Mouse (Mus musculus): ENCODE data around the gene Prrc2a. TPM values are rescaled to one million over a fixed set of nuclear protein-coding genes. Genes with fewer than 3 reads are reported as not detected.
A peak's percentile ranks its signal among the peaks of the same experiment; 100 is the strongest.

Gene Prrc2a
- total RNA-seq, 2 experiments from 2014 or later: 98.7 to 120 TPM

DNA sequence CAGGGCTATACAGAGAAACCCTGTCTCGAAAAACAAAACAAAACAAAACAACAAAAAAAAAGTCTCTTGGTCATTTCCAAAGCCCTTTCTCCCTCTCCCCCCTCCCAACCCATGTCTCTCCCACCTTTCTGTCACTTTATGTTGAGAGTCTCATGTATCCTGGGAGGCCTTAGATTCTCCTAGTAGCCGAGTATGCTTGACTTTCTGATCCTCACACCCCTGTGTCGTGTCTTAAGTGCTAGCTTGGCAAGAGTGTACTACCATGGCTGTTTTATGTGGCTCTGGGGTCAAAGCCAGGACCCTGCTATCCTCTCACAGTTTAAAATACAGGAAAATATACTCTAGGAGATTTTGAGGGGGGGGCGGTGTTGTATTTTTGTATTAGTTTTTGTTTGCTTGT is 22.6 kb upstream of the Prrc2a start:
- no peak for DNase-seq
- Histone ChIP-seq H3K4me3 (no peak overlapping the region), H3K27ac (no peak overlapping the region)
- intact Hi-C loops (cut with DNase I): no loop called here
- no peak for TF ChIP-seq CTCF (IDR thresholded peaks at IDR 0.05)

DNA sequence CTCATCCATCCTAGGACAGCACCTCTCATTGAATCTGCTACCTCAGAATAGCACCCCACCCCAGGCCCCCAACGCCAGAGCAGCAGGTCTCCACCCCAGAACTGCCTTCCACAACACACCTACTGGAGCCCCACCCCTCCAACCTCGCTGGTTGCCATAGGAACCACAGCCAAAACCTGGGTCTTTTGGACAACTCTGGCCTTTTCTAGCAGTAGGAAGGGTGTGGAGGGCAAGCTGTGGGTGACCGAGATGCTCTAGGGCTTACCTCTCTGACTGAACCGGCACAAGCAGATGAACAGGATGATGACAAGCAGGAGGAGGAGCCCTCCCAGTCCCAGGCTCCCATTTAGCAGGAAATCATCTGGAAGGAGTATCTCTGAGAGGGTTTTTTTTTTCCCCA is 22.0 kb upstream of the Prrc2a start:
- peak overlapping the region; percentile 81 for H3K27ac ChIP-seq
- peak overlapping the region; percentile 73 for H3K4me3 ChIP-seq
- no peak for TF ChIP-seq CTCF (IDR thresholded peaks at IDR 0.05)
- DNase-seq: no peak
- intact Hi-C loops (cut with DNase I): no loop called here

- H3K4me3 ChIP-seq: peak overlapping the region; percentile 73
- peak overlapping the region; percentile 81 for H3K27ac ChIP-seq
- intact Hi-C loops (cut with DNase I): no loop called here
- TF ChIP-seq CTCF (IDR thresholded peaks at IDR 0.05): no peak
- peak; percentile 81 for DNase-seq
These were observed 21.2 kb upstream of the Prrc2a start for GRCm38 (mm10) chr17:35185639-35186611.

DNA sequence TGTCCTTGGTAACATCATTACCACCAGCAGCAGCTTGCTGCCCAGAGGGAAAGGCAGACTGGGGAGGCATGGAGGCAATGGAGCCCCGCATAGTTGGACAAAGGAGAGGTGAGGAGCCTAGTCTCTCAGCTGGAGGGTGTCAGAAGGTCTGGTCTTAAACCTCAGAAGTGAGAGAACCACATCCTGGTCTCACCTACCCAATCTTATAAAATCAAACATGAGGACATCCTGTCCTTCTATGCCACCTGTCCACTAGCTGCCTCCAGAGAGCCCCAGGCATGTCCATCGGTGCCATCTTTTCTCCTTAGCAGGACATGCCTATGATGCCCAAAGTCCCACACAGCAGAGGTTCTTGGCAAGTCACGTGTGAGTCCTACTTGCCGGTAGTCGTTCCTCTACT is 15.4 kb upstream of the Prrc2a start:
- no peak for TF ChIP-seq CTCF (IDR thresholded peaks at IDR 0.05)
- DNase-seq: no peak
- Histone ChIP-seq H3K4me3 (no peak overlapping the region), H3K27ac (no peak overlapping the region)
- intact Hi-C loops (cut with DNase I): no loop called here

- H3K4me3 ChIP-seq: no peak overlapping the region
- intact Hi-C loops (cut with DNase I): loop anchor here (1.0 to 2.0 kb wide), 2 partner anchors 16 to 54 kb away; partner anchors contain the start of gene Ltb
- DNase-seq: peak; percentile 87
- TF ChIP-seq CTCF (IDR thresholded peaks at IDR 0.05): peak; percentile 95
- H3K27ac ChIP-seq: no peak overlapping the region
These were observed 13.8 kb upstream of the Prrc2a start for GRCm38 (mm10) chr17:35178528-35178927.

DNA sequence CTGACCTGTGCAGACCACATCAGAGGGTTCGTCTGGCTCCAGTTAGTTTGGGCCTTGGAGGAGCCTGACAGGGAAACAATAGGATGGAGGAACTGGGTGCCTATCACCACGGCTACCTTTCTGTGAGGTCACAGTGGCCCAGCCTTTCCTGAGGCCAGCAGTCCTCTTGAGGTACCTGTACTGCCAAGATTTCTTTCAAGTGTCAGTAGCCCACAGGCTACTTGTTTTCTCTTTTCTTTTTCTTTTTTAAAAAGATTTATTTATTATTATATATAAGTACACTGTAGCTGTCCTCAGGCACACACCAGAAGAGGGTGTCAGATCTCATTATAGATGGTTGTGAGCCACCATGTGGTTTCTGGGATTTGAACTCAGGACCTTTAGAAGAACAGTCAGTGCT is 11.3 kb upstream of the Prrc2a start, which contains the start of gene Aif1:
Gene Aif1, minus strand, starts transcription at position 101 of the 400 bp plus-strand sequence.
- no peak for DNase-seq
- H3K27ac ChIP-seq: no peak within 1 kb of the TSS
- H3K4me3 ChIP-seq: no peak within 1 kb of the TSS
- intact Hi-C loops (cut with DNase I): no loop called here
- TF ChIP-seq CTCF (IDR thresholded peaks at IDR 0.05): no peak

DNA sequence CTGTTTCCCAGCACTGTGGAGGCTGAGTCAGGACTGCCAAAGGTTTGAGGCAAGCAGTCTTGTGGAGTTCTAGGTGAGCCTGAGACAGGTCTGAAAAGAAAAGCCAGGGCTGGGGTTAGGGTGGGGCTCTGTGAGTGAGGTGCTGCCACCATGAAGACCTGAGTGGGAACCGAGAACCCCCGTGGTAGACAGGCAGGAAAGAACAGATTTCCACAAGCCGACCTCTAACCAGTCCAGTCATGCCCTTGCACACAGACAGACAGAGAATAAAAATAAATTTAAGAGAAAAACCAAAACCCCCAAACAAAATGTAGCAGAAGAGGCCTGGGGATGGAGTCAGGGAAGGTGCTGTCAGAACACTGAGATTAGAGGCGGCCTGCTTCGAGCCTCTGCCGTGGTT is 10.7 kb upstream of the Prrc2a start:
- Histone ChIP-seq H3K4me3 (no peak overlapping the region), H3K27ac (no peak overlapping the region)
- intact Hi-C loops (cut with DNase I): no loop called here
- no peak for TF ChIP-seq CTCF (IDR thresholded peaks at IDR 0.05)
- DNase-seq: no peak

DNA sequence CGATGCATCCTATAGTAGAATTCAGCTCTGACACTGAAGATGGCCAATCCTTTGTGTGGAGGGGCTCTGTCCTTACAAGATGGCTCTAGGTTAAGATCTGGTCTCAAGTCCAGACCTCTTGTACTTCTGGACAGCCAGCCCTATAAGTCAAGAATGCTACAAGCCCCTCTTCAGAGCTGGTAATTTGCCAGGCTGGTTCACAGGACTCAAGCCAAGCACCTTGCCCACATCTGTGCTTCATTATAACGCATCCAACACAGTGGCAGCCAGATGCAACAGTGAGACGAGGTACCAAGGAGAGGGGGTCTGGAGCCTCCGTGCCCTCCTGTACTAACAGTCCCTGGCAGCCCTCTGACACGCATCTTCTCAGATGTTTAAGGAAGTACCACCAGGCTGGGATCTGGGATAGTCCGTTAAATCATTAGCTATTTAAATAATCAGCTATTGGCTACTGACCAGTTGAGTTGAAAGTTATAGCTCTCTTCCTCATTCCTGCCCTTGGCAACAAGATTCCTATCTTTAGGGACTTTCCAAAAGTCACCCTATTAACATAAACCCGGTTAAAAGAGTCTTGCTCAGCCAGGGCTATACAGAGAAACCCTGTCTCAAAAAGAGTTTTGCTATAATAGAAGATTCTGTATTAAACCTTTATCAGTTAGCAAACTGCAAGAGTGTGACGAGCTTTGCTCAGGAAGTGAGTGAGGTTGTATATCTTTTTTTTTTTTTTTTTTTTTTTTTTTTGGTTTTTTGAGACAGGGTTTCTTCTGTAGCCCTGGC is 9.7 kb upstream of the Prrc2a start:
- Histone ChIP-seq H3K4me3 (no peak overlapping the region), H3K27ac (no peak overlapping the region)
- intact Hi-C loops (cut with DNase I): no loop called here
- no peak for TF ChIP-seq CTCF (IDR thresholded peaks at IDR 0.05)
- DNase-seq: no peak

DNA sequence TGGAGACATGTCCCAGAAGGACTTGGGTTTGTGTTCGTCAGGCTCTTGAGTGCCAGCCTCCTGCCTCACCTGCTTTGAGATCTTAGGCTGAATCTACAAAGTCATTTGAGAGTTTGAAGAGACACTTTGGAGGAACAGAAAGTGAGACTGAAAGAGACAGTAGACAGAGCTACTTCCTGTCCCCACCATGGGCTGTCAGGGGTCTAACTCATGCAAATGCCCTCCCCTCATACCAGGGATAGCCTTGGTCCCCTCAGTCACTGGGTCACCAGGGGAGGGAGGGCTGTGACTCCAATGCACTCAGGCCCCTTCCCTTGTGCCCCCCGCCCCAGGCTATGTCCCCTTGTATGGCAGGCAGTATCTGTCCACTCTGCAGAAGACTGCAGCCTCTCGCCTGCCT is 8.6 kb upstream of the Prrc2a start:
- DNase-seq: no peak
- H3K27ac ChIP-seq: peak overlapping the region; percentile 12
- intact Hi-C loops (cut with DNase I): no loop called here
- H3K4me3 ChIP-seq: no peak overlapping the region
- no peak for TF ChIP-seq CTCF (IDR thresholded peaks at IDR 0.05)

DNA sequence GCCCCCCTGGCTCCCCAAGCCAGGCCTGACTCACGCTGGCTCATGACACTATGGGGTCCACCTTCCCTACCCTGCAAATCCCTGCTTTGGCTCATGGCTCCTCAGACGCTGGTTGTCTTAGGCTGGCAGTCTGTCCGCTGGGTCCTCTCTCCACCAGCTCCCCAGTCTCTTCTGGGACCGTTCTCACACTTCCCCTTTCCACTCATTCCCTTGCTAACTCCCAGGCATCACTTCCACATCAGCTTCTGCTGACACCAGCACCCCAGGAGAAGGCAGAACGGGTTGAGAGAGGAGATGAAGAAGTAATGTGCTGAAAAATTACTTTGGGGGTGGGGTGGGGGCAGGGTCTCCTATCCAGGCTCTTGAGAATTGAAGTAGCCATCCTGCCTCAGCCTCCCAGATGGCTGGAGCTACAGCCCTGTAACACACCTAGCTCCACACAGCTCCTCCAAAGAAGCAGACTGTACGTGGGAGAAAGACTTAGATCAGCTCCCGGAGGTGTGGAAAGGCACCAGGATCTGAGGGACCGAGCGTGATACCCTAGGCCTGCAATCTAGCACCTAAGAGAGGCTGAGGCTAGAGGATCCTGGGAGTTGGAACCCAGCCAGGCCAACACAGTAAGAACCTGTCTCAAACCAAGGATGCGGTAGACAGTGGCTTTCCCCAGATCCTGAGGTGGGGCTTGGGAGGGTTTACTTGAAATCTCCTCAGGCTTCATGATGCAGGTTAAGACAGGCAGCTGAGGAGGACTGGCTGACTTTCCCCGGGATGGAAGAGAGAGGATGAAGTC is 7.9 kb upstream of the Prrc2a start:
- Histone ChIP-seq H3K4me3 (peak overlapping the region; percentile 40), H3K27ac (no peak overlapping the region; the same call in 1 of the 2 replicates)

GRCm38 (mm10) chr17:35168541-35169207 is 4.0 kb upstream of the Prrc2a start:
- no peak for DNase-seq
- H3K27ac ChIP-seq: no peak overlapping the region
- no peak overlapping the region for H3K4me3 ChIP-seq
- peak; percentile 78 for TF ChIP-seq CTCF (IDR thresholded peaks at IDR 0.05)
- intact Hi-C loops (cut with DNase I): loop anchor here (2.0 kb wide), 1 partner anchor 64 kb away; the partner anchor contains the start of gene Atp6v1g2

More for the DNA sequence above, 7.9 kb upstream of the Prrc2a start:
- TF ChIP-seq CTCF (IDR thresholded peaks at IDR 0.05): no peak
- DNase-seq: no peak
- intact Hi-C loops (cut with DNase I): no loop called here

Data from gastrocnemius, adult 2 months (tissue).